Mouse (Mus musculus) G1E (cell line): ENCODE results near the gene Smg6. TPM values are rescaled to one million over a fixed set of nuclear protein-coding genes. Genes with fewer than 3 reads are reported as not detected.

Experiments used
- ATAC-seq: 2 replicates; pipeline ENCODE4 v1.8.0; 2016; ENCODE audit warnings: mild to moderate bottlenecking; ENCODE audit not compliant: insufficient number of reproducible peaks, poor library complexity, low FRiP score, severe bottlenecking; ENCODE audit errors: extremely low read depth
- DNase-seq: peaks from one replicate; pipeline ENCODE4 v3.0.0; 2012; ENCODE audit warnings: low spot score
- H3K27me3 ChIP-seq: 2 replicates; pipeline ENCODE4 v1.6.1; 2012; ENCODE audit warnings: mild to moderate bottlenecking, low read length, inconsistent platforms; ENCODE audit not compliant: insufficient read depth
- H3K36me3 ChIP-seq: replicated peaks from 2 replicates; pipeline ENCODE3; 2012; ENCODE audit warnings: mild to moderate bottlenecking, inconsistent platforms
- H3K4me1 ChIP-seq: 2 replicates; pipeline ENCODE4 v1.6.1; 2012; ENCODE audit warnings: low read depth, low read length, inconsistent platforms, mixed read lengths; ENCODE audit not compliant: insufficient read depth
- H3K4me3 ChIP-seq: 2 replicates; pipeline ENCODE4 v1.5.1; 2012; ENCODE audit warnings: low read depth, mild to moderate bottlenecking, inconsistent platforms, low read length, moderate library complexity, mixed read lengths
- H3K9me3 ChIP-seq: replicated peaks from 2 replicates; pipeline ENCODE4 v1.6.1; 2012; ENCODE audit warnings: inconsistent platforms
- CTCF ChIP-seq: IDR thresholded peaks from 2 replicates; pipeline ENCODE4 v1.5.1; 2012; ENCODE audit warnings: low read depth, low read length, inconsistent platforms, mixed read lengths
- GATA1 ChIP-seq: IDR thresholded peaks from 2 replicates; pipeline ENCODE4 v1.6.1; 2012; ENCODE audit warnings: borderline replicate concordance, low read length, inconsistent platforms, mixed read lengths
- GATA2 ChIP-seq: IDR thresholded peaks from 2 replicates; pipeline ENCODE4 v1.6.1; 2012; ENCODE audit warnings: low read depth, low read length, inconsistent platforms, borderline replicate concordance
- POLR2AphosphoS5 ChIP-seq: IDR thresholded peaks from 2 replicates; pipeline ENCODE4 v1.6.1; 2012; ENCODE audit warnings: low read depth, low read length, inconsistent platforms; ENCODE audit not compliant: insufficient replicate concordance
- TAL1 ChIP-seq: conservative IDR thresholded peaks from 2 replicates; pipeline ENCODE4 v1.6.1; 2012; ENCODE audit warnings: low read depth, low read length, inconsistent platforms, mixed read lengths
- polyA plus RNA-seq: library from polyadenylated mRNA; stranded (reverse); fragments of >175 nt; gene quantifications from 2 replicates; pipeline ENCODE4 v1.2.3, GENCODE M21; 2012
- total RNA-seq, 2 experiments: library from RNA; stranded (forward) in 1 of 2; stranded (reverse) in 1 of 2; fragments of 200-1000 nt in 1 of 2; fragments of >200 nt in 1 of 2; fragmentation: Nextera tagmentation in 1 of 2; gene quantifications; 2 replicates each; pipeline ENCODE4 v1.2.3; 2014 to 2017

Smg6 gene
- total and polyA plus RNA-seq, 3 experiments: 17.4 to 54.3 (median 42.1) TPM

DNA sequence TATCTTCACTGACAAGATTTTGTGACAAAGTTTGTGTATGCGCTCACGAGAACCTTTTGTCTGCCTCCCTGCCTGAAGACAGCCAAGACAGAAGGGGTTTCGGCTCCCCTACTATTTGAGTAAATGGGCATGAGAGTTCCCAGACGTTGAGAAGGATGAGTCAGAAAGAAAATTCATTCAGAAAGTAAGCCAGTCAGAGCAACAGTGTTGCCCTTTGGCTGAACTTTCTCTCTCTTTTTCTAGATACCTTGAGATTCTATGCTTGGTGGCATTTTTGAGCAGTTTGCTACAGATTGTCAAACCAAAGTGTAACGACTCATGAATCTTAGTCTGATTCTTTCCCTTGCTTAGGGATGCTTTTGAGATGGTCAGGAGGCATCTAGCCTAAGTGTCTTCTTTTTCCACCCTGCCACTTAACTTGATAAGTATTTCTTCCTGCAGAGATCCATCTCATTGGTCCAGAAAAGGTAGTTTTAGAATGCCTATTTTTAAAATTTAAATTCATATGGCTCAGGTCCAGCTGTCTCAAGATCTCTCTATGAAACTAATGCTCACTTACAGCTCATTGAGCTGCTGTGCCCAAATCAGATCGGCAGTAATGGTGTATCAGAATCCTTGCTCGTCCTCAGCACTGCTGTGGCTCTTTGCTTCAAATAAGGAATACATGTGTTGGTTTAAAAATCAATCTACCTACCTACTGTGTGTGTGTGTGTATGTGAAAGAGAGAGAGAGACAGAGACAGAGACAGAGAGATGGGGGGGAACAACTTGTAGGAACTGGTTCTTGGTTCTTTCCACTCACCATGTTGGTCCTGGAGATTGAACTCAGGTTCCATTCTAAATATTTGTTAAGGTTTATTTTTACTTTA, 47.9 kb downstream of the Smg6 start:
- Histone ChIP-seq H3K4me3 (no peak overlapping the region), H3K9me3 (no peaks in the 10 kb centered on the region), H3K27me3 (no peaks in the 10 kb centered on the region), H3K4me1 (no peaks in the 10 kb centered on the region), H3K36me3 (peaks cover 45% of the 10 kb centered on the region)
- DNase-seq: no peak
- no peak for ATAC-seq
- no peak for TF ChIP-seq POLR2AphosphoS5
- TF ChIP-seq CTCF: no peak
- TF ChIP-seq TAL1: no peak
- no peak for TF ChIP-seq GATA1
- no peak for TF ChIP-seq GATA2

DNA sequence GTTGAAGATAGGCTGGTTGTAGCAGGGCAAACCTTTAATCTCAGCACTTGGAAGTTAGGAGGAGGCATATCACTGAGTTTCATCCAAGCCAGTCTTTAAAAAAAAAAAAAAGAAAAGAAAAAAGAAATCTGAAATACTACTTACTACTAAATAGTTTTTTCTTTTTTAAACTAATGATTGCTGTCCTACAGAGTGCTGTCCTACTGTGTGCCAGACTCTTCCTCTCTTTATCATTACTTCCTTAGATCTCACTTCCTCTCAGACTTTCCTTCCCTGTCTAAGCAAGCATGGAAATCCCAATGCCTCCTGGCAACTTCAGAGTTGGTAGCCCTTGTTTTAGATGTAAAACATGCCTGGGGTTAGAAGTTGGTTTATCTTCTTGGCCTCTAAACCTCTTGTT, 49.0 kb downstream of the Smg6 start:
- TF ChIP-seq POLR2AphosphoS5 (no peak), CTCF (no peak), GATA2 (no peak), TAL1 (no peak), GATA1 (no peak)
- Histone ChIP-seq H3K9me3 (no peaks in the 10 kb centered on the region), H3K36me3 (peaks cover 37% of the 10 kb centered on the region), H3K4me3 (no peak overlapping the region), H3K27me3 (no peaks in the 10 kb centered on the region), H3K4me1 (no peaks in the 10 kb centered on the region)
- DNase-seq: no peak
- no peak for ATAC-seq

DNA sequence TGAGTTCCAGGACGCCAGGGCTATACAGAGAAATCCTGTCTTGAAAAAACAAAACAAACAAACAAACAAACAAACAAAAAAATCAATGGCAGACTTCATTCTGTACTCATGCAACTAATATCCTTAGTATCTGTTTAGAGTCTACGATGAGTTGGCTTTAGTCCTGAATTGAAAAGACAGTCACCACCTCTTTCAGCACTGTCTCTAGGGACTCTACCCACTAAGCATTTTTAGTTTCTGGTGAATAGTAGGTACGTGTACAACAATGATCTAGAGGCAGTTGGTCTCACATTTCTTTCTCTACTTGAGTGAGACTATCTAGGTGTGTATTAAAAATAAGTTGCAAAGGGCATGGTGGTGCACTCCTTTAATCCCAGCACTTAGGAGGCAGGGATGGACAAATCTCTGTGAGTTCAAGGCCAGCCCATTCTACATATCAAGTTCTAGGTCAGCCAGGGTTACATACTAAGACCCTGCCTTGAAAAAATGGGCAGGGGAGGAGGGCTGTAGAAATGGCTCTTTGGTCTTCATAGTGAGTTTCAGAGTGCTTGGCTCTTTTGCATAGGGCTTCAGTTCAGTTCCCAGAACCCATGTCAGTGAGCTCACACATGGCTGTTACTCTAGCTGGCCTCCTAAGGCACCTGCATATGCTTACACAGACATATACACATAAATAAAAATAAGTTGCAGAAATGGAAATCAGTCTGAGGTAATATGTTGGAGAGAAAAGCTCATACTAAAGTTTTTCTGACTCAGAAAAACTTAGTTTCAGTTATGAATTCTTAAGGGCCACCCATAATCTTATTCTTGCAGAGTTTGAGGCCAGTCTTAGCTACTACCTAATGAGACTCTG, 51.4 kb downstream of the Smg6 start:
- TF ChIP-seq CTCF (no peak), POLR2AphosphoS5 (no peak), GATA1 (no peak), GATA2 (no peak), TAL1 (no peak)
- no peaks in the 10 kb centered on the region for H3K9me3 ChIP-seq
- no peaks in the 10 kb centered on the region for H3K27me3 ChIP-seq
- ATAC-seq (no peak), DNase-seq (no peak)
- H3K36me3 ChIP-seq: peaks cover 41% of the 10 kb centered on the region
- H3K4me1 ChIP-seq: no peaks in the 10 kb centered on the region
- H3K4me3 ChIP-seq: no peak overlapping the region

DNA sequence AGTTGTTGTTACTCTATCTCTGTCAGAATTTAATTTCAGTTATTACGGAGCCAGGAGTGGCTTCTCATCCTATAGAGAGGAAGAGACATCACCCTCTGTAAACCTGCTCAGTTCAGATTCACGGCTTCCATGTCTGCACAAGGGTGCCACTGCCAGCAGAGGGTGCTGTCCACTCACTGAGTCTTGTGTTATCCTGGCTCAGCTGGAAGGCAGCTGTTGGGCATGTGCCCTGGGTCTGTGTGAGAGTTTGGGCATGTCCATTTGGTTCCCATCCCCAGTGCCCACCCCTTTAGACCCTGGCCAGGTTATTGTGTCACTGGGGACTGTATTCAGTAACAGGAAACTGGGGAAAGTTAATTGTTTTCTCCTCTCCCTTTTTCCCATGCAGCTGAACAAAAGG, 55.8 kb downstream of the Smg6 start:
- Histone ChIP-seq H3K36me3 (peaks cover 46% of the 10 kb centered on the region), H3K9me3 (no peaks in the 10 kb centered on the region), H3K4me3 (no peak overlapping the region), H3K27me3 (no peaks in the 10 kb centered on the region), H3K4me1 (no peaks in the 10 kb centered on the region)
- no peak for ATAC-seq
- TF ChIP-seq POLR2AphosphoS5 (no peak), CTCF (peak; percentile 85)
- DNase-seq: peak; percentile 33

DNA sequence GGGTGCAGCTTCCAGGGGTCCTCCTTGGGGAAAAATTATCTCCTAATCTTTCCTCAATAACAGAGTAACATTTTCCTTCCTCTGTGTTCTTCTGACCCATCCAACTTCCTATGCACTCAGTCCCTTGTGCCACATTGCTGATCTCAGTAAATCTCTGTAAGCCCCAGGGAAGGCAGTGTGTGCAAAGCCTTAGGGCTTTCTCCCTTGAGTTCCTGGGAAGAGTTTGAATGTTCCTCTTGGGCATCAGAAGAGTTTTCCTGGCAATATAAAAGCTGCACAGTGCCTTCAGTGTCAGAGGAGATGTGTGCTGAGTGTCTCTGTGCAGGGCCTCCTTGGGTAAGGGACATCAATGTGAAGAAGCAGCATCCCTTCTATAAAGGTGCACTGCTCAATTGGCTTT, 56.6 kb downstream of the Smg6 start:
- H3K4me3 ChIP-seq: no peak overlapping the region

DNA sequence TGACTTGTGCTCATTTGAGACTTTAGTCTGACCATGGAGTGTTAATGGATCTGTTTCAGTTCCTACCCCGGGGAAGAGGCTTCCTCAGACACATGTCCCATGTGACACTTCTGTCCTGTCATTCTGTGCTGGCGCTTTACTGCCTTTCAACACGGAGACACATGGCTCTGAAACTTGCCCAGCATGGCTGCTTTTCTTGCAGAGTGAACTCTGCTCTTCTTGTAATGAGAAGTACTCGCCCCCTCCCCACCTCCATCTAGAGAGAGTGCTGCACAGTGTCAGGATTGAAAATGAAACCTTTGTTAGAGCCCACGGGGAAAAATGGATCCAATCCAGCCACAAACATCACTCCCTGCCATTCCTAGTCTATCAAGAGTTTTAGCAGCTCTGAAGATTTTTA, 62.5 kb downstream of the Smg6 start:
- no peaks in the 10 kb centered on the region for H3K27me3 ChIP-seq
- no peaks in the 10 kb centered on the region for H3K9me3 ChIP-seq
- ATAC-seq (no peak), DNase-seq (no peak)
- H3K4me1 ChIP-seq: no peaks in the 10 kb centered on the region
- peaks cover 72% of the 10 kb centered on the region for H3K36me3 ChIP-seq
- TF ChIP-seq TAL1 (no peak), GATA2 (no peak), CTCF (no peak), GATA1 (no peak), POLR2AphosphoS5 (no peak)
- no peak overlapping the region for H3K4me3 ChIP-seq

More for the DNA sequence above, 56.6 kb downstream of the Smg6 start:
- Histone ChIP-seq H3K36me3 (peaks cover 45% of the 10 kb centered on the region), H3K27me3 (no peaks in the 10 kb centered on the region), H3K9me3 (no peaks in the 10 kb centered on the region), H3K4me1 (no peaks in the 10 kb centered on the region)
- DNase-seq (no peak), ATAC-seq (no peak)
- no peak for TF ChIP-seq POLR2AphosphoS5
- no peak for TF ChIP-seq GATA1
- no peak for TF ChIP-seq TAL1
- no peak for TF ChIP-seq CTCF
- TF ChIP-seq GATA2: no peak
